Mouse (Mus musculus): ENCODE results near the gene Btd.

The Btd gene

GRCm38 (mm10) chr14:31666931-31667705, 26.3 kb downstream of the Btd start:
- DNase-seq = no peak

- DNase-seq = no peak
Measured at GRCm38 (mm10) chr14:31667741-31668140, 26.9 kb downstream of the Btd start.

GRCm38 (mm10) chr14:31668326-31668725, 27.5 kb downstream of the Btd start:
- DNase-seq = no peak

- peak; percentile 60 to 69 for DNase-seq
Measured at GRCm38 (mm10) chr14:31669161-31669611, 28.4 kb downstream of the Btd start.

GRCm38 (mm10) chr14:31669642-31670490, 29.0 kb downstream of the Btd start:
- DNase-seq = no peak

GRCm38 (mm10) chr14:31671635-31672320, 30.9 kb downstream of the Btd start:
- no peak for DNase-seq

GRCm38 (mm10) chr14:31680656-31681055, 39.8 kb downstream of the Btd start:
- no peak for DNase-seq

GRCm38 (mm10) chr14:31681291-31681690, 40.5 kb downstream of the Btd start:
- DNase-seq = no peak

GRCm38 (mm10) chr14:31681931-31682555, 41.2 kb downstream of the Btd start:
- no peak for DNase-seq

- no peak for DNase-seq
Measured at GRCm38 (mm10) chr14:31683610-31684009, 42.8 kb downstream of the Btd start.

GRCm38 (mm10) chr14:31684343-31685040, 43.7 kb downstream of the Btd start:
- DNase-seq = no peak

GRCm38 (mm10) chr14:31685680-31686079, 44.9 kb downstream of the Btd start:
- no peak for DNase-seq

- no peak for DNase-seq
Measured at GRCm38 (mm10) chr14:31686231-31686630, 45.4 kb downstream of the Btd start.

GRCm38 (mm10) chr14:31692536-31692935, 51.7 kb downstream of the Btd start:
- DNase-seq = no peak

- DNase-seq = no peak
Measured at GRCm38 (mm10) chr14:31696206-31696984, 55.6 kb downstream of the Btd start.

- no peak for DNase-seq
Measured at GRCm38 (mm10) chr14:31696985-31697303, 56.1 kb downstream of the Btd start.

GRCm38 (mm10) chr14:31697346-31697745, 56.5 kb downstream of the Btd start:
- DNase-seq = peak; percentile 58 to 66

- DNase-seq = no peak
Measured at GRCm38 (mm10) chr14:31697755-31698154, 56.9 kb downstream of the Btd start.

GRCm38 (mm10) chr14:31700376-31700775, 59.5 kb downstream of the Btd start:
- no peak for DNase-seq

- DNase-seq = no peak
Measured at GRCm38 (mm10) chr14:31709343-31709742, 68.5 kb downstream of the Btd start.

- DNase-seq = no peak
Measured at GRCm38 (mm10) chr14:31715669-31716068, 74.8 kb downstream of the Btd start.

All from cerebellum, postnatal 25 days (tissue).